Mouse (Mus musculus): Measurements from ENCODE around the gene Ndufv1. TPM values are rescaled to one million over a fixed set of nuclear protein-coding genes. Genes with fewer than 3 reads are reported as not detected.
A peak's percentile ranks its signal among the peaks of the same experiment; 100 is the strongest.
"Not testable (repeated sequence)": the region's sequence is repeated elsewhere in the genome, so short reads cannot be mapped to it uniquely, and the experiment has no call there.

Gene Ndufv1
- 191 and 194 TPM in 2 replicates for polyA plus RNA-seq (2015; fragmentation: Nextera tagmentation; extraction: Ambion mirVana)

DNA sequence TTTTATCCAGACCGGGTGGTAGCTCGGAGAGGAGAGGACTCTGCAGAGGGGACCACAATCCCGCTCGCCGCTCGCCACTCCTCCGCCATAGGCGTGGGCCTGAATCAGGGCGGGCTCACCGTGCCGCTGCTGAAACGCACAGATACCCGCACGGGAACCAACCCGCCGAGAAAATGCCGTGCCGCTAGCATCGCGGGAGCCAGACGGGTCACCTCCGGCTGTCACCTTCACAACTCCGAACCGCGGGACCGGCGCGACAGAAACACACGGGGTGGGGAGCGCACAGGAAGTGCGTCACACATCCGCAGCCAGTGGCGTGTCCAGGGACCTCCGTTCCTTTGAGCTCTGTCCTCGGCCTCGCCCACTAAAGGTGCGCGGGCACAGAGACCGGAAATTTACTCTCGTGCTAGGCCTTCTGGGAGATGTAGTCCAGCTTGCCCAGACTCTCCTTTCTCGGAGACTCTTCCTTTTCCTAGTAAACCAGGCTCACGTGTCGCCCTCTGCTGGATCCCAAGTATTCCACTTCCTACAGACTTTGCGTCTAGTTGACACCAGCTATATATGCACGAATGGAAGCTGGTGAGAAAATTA lies at the start of gene Ndufv1:
Ndufv1 (minus strand) TSS at position 375 of the 591 bp plus-strand sequence.
- peak; percentile 99 for DNase-seq (ENCODE audit: low spot score)

GRCm38 (mm10) chr19:4060899-4061465 lies 48.4 kb upstream of the Ndufv1 start:
- DNase-seq (ENCODE audit: low spot score) = no peak

GRCm38 (mm10) chr19:4060044-4060898 lies 47.7 kb upstream of the Ndufv1 start:
- not testable (repeated sequence) for DNase-seq (ENCODE audit: low spot score)

- DNase-seq (ENCODE audit: low spot score) = peak; percentile 62
Observed at GRCm38 (mm10) chr19:4059069-4059740, 46.6 kb upstream of the Ndufv1 start, which contains the start of gene Gstp3. Gene Gstp3, minus strand, starts transcription at chr19:4059569.

- DNase-seq (ENCODE audit: low spot score) = no peak
Observed at GRCm38 (mm10) chr19:4058581-4058980, 46.0 kb upstream of the Ndufv1 start.

DNA sequence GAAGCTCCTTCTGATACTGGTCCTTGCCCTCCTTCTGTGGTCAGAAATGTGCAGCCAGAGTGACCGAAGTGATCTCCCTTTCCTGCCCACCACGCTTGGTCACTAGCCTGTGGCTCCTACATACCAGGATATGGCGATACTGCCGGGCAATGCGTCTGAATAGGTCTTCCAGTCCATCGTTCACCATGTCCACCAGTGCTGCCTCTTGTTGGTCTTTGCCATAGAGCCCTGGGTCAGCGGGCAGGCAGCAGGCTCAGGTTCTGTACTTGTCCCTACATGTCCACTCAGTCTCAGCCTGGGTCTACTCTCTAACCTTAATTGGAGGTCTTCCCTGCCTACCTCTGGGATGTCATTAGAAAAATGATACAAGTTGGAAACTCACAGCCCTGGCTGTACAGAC lies 45.4 kb upstream of the Ndufv1 start:
- no peak for DNase-seq (ENCODE audit: low spot score)

DNA sequence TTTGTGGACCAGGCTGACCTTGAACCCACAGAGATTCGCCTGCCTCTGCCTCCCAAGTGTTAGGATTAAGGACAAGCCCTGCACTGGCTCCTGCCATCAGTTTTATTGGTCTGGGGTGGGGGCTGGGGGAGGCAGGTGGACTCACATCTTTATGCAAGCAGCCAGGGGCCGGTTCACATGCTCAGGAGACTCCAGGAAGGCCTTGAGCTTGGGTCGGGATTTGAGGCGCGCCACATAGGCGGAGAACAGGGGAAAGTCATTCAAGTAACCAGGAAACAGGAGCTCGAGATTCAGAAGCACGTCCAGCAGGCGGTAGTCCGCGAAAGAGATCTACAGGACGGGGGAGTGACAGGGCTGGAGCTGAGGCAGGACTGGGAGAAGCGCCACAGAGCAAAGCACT lies 44.8 kb upstream of the Ndufv1 start:
- DNase-seq (ENCODE audit: low spot score) = no peak

DNA sequence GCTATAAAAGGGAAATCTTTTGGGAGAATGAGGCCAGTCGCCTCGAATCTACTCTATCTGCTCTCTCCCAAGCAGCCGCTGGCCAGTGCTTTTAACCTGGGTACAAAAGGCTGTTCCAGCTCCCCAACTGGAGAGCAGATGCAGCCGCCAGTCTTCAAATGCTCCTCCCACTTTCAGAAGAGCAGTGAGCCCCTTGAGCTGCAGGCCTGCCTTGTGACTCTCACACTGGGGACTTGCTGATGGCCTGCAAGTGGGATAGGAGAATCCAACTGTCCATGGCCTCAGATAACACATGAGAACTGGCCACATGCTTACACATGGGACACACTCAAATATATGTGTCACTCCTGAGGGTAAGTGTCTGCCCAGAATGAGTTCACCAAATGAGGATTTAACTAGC lies 44.1 kb upstream of the Ndufv1 start:
- DNase-seq (ENCODE audit: low spot score) = no peak

DNA sequence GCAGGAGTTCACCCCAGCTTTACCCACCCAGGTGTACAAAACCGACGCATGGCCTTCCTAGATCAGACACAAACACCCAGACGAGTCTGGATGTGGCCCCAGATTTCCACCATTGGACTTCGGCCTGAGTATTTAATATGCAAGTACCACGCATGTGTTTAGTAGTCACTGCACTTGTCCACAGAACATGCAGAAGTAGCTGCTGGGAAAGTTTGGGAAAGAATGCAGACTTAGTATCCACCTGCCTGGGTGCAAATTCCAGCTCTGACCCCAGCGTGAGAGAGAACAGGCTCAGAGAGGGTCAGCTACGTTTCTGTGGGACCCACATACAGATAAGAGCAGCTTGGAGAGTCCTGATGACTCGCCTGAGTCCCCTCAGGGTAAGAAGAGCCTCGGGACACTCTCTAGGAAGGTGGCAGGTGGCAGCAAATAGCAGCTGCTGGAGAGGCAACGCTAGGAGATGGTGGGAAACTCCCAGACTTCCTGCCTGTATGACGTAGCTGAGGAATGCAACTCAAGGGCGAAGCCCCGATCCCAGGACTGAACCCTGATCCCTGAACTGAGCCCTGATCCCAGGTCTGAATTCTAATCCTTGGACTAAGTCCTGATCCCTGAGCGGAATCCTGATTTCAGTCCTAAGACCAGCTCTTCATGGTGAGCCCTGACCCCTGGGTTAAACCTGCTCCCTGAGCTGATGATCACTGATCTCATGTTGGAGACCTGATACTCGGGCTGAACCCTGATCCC lies 43.5 kb upstream of the Ndufv1 start:
- DNase-seq (ENCODE audit: low spot score) = no peak

GRCm38 (mm10) chr19:4055216-4055946 lies 42.8 kb upstream of the Ndufv1 start:
- no peak for DNase-seq (ENCODE audit: low spot score)

DNA sequence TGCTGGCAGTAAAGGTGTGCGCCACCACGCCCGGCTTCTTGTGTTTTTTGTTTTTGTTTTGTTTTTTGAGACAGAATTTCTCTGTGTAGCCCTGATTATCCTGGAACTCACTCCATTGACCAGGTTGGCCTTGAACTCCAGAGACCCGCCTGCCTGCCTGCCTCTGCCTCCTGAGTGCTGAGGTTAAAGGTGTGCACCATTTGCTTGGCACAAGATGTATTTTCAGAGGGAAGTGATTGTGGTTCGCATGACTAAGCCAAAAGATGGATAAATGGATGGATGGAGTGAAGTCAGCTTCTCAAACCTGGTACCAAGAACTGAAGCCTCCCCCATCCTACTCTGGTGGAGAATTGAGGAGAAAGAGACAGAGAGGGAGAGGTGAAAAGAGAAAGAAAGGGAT lies 42.0 kb upstream of the Ndufv1 start:
- DNase-seq (ENCODE audit: low spot score) = no peak

GRCm38 (mm10) chr19:4052516-4053030 lies 40.0 kb upstream of the Ndufv1 start:
- DNase-seq (ENCODE audit: low spot score) = no peak

GRCm38 (mm10) chr19:4051741-4052515 lies 39.3 kb upstream of the Ndufv1 start:
- peak; percentile 72 for DNase-seq (ENCODE audit: low spot score)

DNA sequence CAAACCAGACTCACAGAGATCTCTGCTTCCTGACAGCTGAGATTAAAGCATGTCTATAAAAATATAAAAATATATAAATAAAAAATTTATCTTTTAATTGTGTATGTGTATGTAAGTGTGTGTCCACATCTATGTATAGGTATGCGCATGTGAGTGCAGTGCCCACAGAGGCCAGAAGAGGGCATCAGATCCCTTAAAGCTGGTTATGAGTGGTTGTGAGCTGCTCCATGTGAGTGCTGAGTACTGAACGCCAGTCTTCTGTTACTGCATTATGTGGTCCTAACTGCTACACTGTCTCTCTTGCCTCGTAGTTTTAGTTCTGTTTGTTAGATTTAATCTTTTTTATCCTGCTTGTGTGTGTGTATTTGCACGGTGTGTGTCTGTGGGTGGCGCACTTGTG lies 38.4 kb upstream of the Ndufv1 start:
- DNase-seq (ENCODE audit: low spot score) = no peak

GRCm38 (mm10) chr19:4049069-4049468 lies 36.5 kb upstream of the Ndufv1 start:
- DNase-seq (ENCODE audit: low spot score) = not testable (repeated sequence)

DNA sequence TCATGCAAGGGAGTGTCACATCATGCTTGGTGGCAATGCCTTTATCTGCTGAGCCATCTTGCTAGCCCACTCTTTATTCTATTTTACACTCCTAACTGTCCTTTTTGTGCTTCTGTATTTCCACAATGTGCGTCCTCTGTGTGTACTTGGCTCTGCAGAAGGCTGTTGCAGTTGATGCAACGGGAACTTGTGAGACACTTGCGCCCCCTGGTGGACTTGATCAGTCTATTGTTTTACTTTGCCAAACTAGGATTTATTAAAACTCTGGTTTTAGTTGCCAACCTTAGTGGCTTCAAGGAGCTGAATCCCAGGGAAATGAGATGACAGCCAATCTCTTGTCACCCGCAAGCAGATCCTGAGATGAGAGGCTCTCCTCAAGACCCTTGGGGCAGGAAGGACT lies 35.3 kb upstream of the Ndufv1 start:
- DNase-seq (ENCODE audit: low spot score) = peak; percentile 84

DNA sequence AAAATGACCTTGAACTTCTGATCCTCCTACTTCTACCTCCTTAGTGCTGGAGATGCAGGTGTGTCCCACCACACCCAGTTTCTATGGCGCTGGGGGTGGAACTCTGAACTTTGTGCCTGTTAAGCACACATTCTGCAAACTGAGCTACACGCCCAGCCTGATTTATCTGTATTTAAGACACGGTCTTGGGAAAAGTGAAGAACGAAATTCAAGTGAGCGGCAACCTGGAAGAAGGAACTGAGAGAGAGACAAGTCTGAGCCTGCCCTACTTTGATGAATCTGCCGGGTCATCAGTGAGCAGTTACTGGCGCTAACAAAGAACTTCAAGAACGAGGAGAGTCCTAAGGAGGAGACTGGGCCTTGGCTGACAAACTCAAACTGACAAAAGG lies 34.3 kb upstream of the Ndufv1 start:
- DNase-seq (ENCODE audit: low spot score) = no peak

- DNase-seq (ENCODE audit: low spot score) = no peak
Observed at GRCm38 (mm10) chr19:4045966-4046865, 33.6 kb upstream of the Ndufv1 start, which contains the start of gene Gstp2. Gene Gstp2, minus strand, starts transcription at chr19:4046023.

All from thymus, postnatal 0 days (tissue).